In the genomic region with DNA sequence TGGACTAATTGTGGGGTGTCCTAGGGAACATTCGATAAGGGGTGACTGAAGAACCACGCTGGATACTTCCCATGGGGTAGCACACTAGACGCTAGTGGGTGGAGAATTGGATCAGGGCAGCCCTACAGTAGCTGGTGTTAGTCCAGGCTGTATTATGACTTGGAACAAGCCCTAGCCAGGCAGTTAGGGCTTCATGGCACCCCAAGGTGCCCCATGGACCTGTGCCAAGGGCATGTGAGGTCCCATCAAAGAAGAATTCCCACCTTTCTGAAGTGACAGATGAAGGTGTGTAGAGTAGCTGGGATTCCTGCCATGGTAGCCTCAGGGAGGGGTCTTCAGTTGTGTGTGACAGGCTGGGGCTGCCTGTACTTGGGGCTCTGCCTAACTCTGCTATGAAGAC, we compare ENCODE assay signal across 7 mouse cellular contexts. TPM values are rescaled to one million over a fixed set of nuclear protein-coding genes. Genes with fewer than 3 reads are reported as not detected.
DNase-seq lines count a peak whose midpoint lies in the region; ATAC-seq and TF ChIP-seq lines count a peak whose summit lies in the region.

No protein-coding gene starts in this region.

- no peak overlapping the region for H3K27ac ChIP-seq in lung, embryonic 16.5 days (ENCODE audit: low read length)
- no peak overlapping the region for H3K27ac ChIP-seq in forebrain, embryonic 13.5 days
- H3K27ac ChIP-seq in limb, embryonic 14.5 days (replicated peaks; ENCODE audit: low read depth, low read length) = no peak overlapping the region
- H3K27ac ChIP-seq in stomach, embryonic 15.5 days = no peak overlapping the region

- H3K4me1 ChIP-seq in lung, embryonic 16.5 days (replicated peaks; ENCODE audit: control insufficient read depth, insufficient read depth, low read length) = peaks cover 36% of the 10 kb centered on the region
- peaks cover 42% of the 10 kb centered on the region for H3K4me1 ChIP-seq in forebrain, embryonic 13.5 days
- peaks cover 32% of the 10 kb centered on the region for H3K4me1 ChIP-seq in limb, embryonic 14.5 days (ENCODE audit: control insufficient read depth, insufficient read depth, low read length)
- peaks cover 38% of the 10 kb centered on the region for H3K4me1 ChIP-seq in stomach, embryonic 15.5 days

- peaks cover 42% of the 10 kb centered on the region for H3K27me3 ChIP-seq in lung, embryonic 16.5 days (ENCODE audit: control insufficient read depth, insufficient read depth, low read depth, low read length)
- H3K27me3 ChIP-seq in forebrain, embryonic 13.5 days = peaks cover 72% of the 10 kb centered on the region
- peaks cover 50% of the 10 kb centered on the region for H3K27me3 ChIP-seq in limb, embryonic 14.5 days (ENCODE audit: control insufficient read depth, insufficient read depth, low read length)
- H3K27me3 ChIP-seq in stomach, embryonic 15.5 days (replicated peaks) = peaks cover 56% of the 10 kb centered on the region

- peak overlapping the region; percentile 59 for H3K4me3 ChIP-seq in lung, embryonic 16.5 days (ENCODE audit: low read length)
- H3K4me3 ChIP-seq in forebrain, embryonic 13.5 days = peak overlapping the region; percentile 44
- peak overlapping the region; percentile 49 for H3K4me3 ChIP-seq in limb, embryonic 14.5 days (replicated peaks; ENCODE audit: low read length)
- peak overlapping the region; percentile 48 for H3K4me3 ChIP-seq in stomach, embryonic 15.5 days (replicated peaks)

- TF ChIP-seq POLR2A in limb, embryonic 14.5 days (IDR thresholded peaks at IDR 0.05; ENCODE audit: borderline replicate concordance, extremely low read depth, insufficient read depth, insufficient read length) = no peak

- H3K4me2 ChIP-seq in lung, embryonic 16.5 days (ENCODE audit: low read depth, low read length) = peak overlapping the region; percentile 89
- peak overlapping the region; percentile 69 for H3K4me2 ChIP-seq in forebrain, embryonic 13.5 days
- peak overlapping the region; percentile 86 for H3K4me2 ChIP-seq in limb, embryonic 14.5 days (replicated peaks; ENCODE audit: low read depth, low read length, severe bottlenecking)
- peak overlapping the region; percentile 95 for H3K4me2 ChIP-seq in stomach, embryonic 15.5 days

- H3K9ac ChIP-seq in lung, embryonic 16.5 days (ENCODE audit: low read length) = peak overlapping the region; percentile 73
- H3K9ac ChIP-seq in forebrain, embryonic 13.5 days = no peak overlapping the region
- H3K9ac ChIP-seq in limb, embryonic 14.5 days (ENCODE audit: low read depth, low read length, severe bottlenecking) = no peak overlapping the region
- H3K9ac ChIP-seq in stomach, embryonic 15.5 days = no peak overlapping the region

- WGBS in lung, embryonic 16.5 days = 25% methylated on average over 3 of the region's 3 CpGs
- 34% methylated on average over 3 of the region's 3 CpGs for WGBS in forebrain, embryonic 13.5 days
- 31% methylated on average over 3 of the region's 3 CpGs for WGBS in limb, embryonic 14.5 days
- 33% methylated on average over 3 of the region's 3 CpGs for WGBS in stomach, embryonic 15.5 days

- no peak for DNase-seq in lung, postnatal 4 days
- DNase-seq in limb, embryonic 14.5 days (ENCODE audit: low spot score) = no peak
- no peak for DNase-seq in thymus, postnatal 36 days
- no peak for DNase-seq in embryo, embryonic 10.5 days (ENCODE audit: low spot score)

- no peaks in the 10 kb centered on the region for H3K9me3 ChIP-seq in lung, embryonic 16.5 days (ENCODE audit: control insufficient read depth, low read length)
- H3K9me3 ChIP-seq in forebrain, embryonic 13.5 days (replicated peaks) = no peaks in the 10 kb centered on the region
- no peaks in the 10 kb centered on the region for H3K9me3 ChIP-seq in limb, embryonic 14.5 days (ENCODE audit: control insufficient read depth, low read length)
- no peaks in the 10 kb centered on the region for H3K9me3 ChIP-seq in stomach, embryonic 15.5 days

- no peak for ATAC-seq in lung, embryonic 16.5 days (ENCODE audit: low read depth)
- no peak for ATAC-seq in forebrain, embryonic 13.5 days
- ATAC-seq in limb, embryonic 14.5 days (ENCODE audit: low FRiP score, low read depth) = no peak
- ATAC-seq in stomach, embryonic 15.5 days (ENCODE audit: insufficient read depth, low FRiP score, low read depth) = no peak

- no peaks in the 10 kb centered on the region for H3K36me3 ChIP-seq in lung, embryonic 16.5 days (ENCODE audit: control insufficient read depth, insufficient read depth, low read length)
- H3K36me3 ChIP-seq in forebrain, embryonic 13.5 days (ENCODE audit: poor library complexity, severe bottlenecking) = no peaks in the 10 kb centered on the region
- no peaks in the 10 kb centered on the region for H3K36me3 ChIP-seq in limb, embryonic 14.5 days (ENCODE audit: control insufficient read depth, insufficient read depth, low read length)
- no peaks in the 10 kb centered on the region for H3K36me3 ChIP-seq in stomach, embryonic 15.5 days

RNA-seq across cellular contexts. Expression of a gene that starts 1.0 kb away (rescaled TPM):
- 9.7 and 11.0 TPM in 2 replicates for polyA plus RNA-seq in lung, embryonic 16.5 days (2015; fragmentation: Nextera tagmentation; extraction: Ambion mirVana)
- polyA plus RNA-seq in forebrain, embryonic 13.5 days (2015; fragmentation: Nextera tagmentation; extraction: Ambion mirVana) = 15.7 TPM in 2 replicates
- 5.7 and 7.1 TPM in 2 replicates for polyA plus RNA-seq in limb, embryonic 14.5 days (2012; rRNA removed)
- 4.4 and 5.7 TPM in 2 replicates for polyA plus RNA-seq in limb, embryonic 14.5 days (2014; fragmentation: Nextera tagmentation; extraction: Ambion mirVana)
- 5.9 and 6.2 TPM in 2 replicates for polyA plus RNA-seq in stomach, embryonic 15.5 days (2015; fragmentation: Nextera tagmentation; extraction: Ambion mirVana)

RNA-seq across cellular contexts. Expression of a gene that starts 16.7 kb away (rescaled TPM):
- 265 and 301 TPM in 2 replicates for polyA plus RNA-seq in lung, embryonic 16.5 days (2015; fragmentation: Nextera tagmentation; extraction: Ambion mirVana)
- polyA plus RNA-seq in forebrain, embryonic 13.5 days (2015; fragmentation: Nextera tagmentation; extraction: Ambion mirVana) = 229 and 232 TPM in 2 replicates
- 145 and 257 TPM in 2 replicates for polyA plus RNA-seq in limb, embryonic 14.5 days (2012; rRNA removed)
- polyA plus RNA-seq in limb, embryonic 14.5 days (2014; fragmentation: Nextera tagmentation; extraction: Ambion mirVana) = 292 and 299 TPM in 2 replicates
- 284 and 293 TPM in 2 replicates for polyA plus RNA-seq in stomach, embryonic 15.5 days (2015; fragmentation: Nextera tagmentation; extraction: Ambion mirVana)

RNA-seq across cellular contexts. Expression of a gene that starts 35.5 kb away (rescaled TPM):
- 16.9 and 18.1 TPM in 2 replicates for polyA plus RNA-seq in lung, embryonic 16.5 days (2015; fragmentation: Nextera tagmentation; extraction: Ambion mirVana)
- polyA plus RNA-seq in forebrain, embryonic 13.5 days (2015; fragmentation: Nextera tagmentation; extraction: Ambion mirVana) = 9.1 and 11.3 TPM in 2 replicates
- 20.9 and 25.8 TPM in 2 replicates for polyA plus RNA-seq in limb, embryonic 14.5 days (2012; rRNA removed)
- 10.6 and 11.4 TPM in 2 replicates for polyA plus RNA-seq in limb, embryonic 14.5 days (2014; fragmentation: Nextera tagmentation; extraction: Ambion mirVana)
- polyA plus RNA-seq in stomach, embryonic 15.5 days (2015; fragmentation: Nextera tagmentation; extraction: Ambion mirVana) = 13.6 and 15.8 TPM in 2 replicates
